Mouse (Mus musculus) intestine, embryonic 16.5 days (tissue): ENCODE measurements around the gene Nans. TPM values are rescaled to one million over a fixed set of nuclear protein-coding genes. Genes with fewer than 3 reads are reported as not detected.
A peak's percentile ranks its signal among the peaks of the same experiment; 100 is the strongest.

Experiments
- ATAC-seq: fragments of 200-750 bp; cut with Nextera tagmentation; 2 replicates; pipeline ENCODE4 v1.8.0; 2017; ENCODE audit warnings: moderate TSS enrichment, moderate library complexity
- H3K27ac ChIP-seq: fragments of 300-500 bp; sonication (generic); 2 replicates; pipeline ENCODE4 v1.5.1; 2014; ENCODE audit warnings: mild to moderate bottlenecking, low read length
- H3K27me3 ChIP-seq: fragments of 300-500 bp; sonication (generic); replicated peaks from 2 replicates; pipeline ENCODE4 v1.6.1; 2014; ENCODE audit warnings: low read length, control low read depth, mixed read lengths; ENCODE audit not compliant: control insufficient read depth, insufficient read depth
- H3K36me3 ChIP-seq: fragments of 300-500 bp; sonication (generic); 2 replicates; pipeline ENCODE4 v1.6.1; 2014; ENCODE audit warnings: low read length, control low read depth; ENCODE audit not compliant: control insufficient read depth, insufficient read depth
- H3K4me1 ChIP-seq: fragments of 300-500 bp; sonication (generic); 2 replicates; pipeline ENCODE4 v1.6.1; 2014; ENCODE audit warnings: low read length, control low read depth, mixed read lengths; ENCODE audit not compliant: control insufficient read depth, insufficient read depth
- H3K4me2 ChIP-seq: fragments of 300-500 bp; sonication (generic); 2 replicates; pipeline ENCODE4 v1.6.1; 2014; ENCODE audit warnings: low read depth, low read length, control low read depth
- H3K4me3 ChIP-seq: fragments of 300-500 bp; sonication (generic); 2 replicates; pipeline ENCODE4 v1.5.1; 2014; ENCODE audit warnings: mild to moderate bottlenecking, low read length
- H3K9ac ChIP-seq: fragments of 300-500 bp; sonication (generic); 2 replicates; pipeline ENCODE4 v1.6.1; 2014; ENCODE audit warnings: low read depth, low read length
- H3K9me3 ChIP-seq: fragments of 300-500 bp; sonication (generic); 2 replicates; pipeline ENCODE4 v1.6.1; 2016; ENCODE audit warnings: low read length, control low read depth; ENCODE audit not compliant: control insufficient read depth
- WGBS: fragments of 180-500 bp; shearing (Covaris S2); extraction: QIAGEN DNeasy Blood & Tissue Kit; methylation state at CpG from one replicate; pipeline ENCODE4 v1.1.7; 2014; 5-methylcytosine and 5-hydroxymethylcytosine counted together
- polyA plus RNA-seq: library from polyadenylated mRNA; unstranded; fragments of >200 nt; fragmentation: Nextera tagmentation; extraction: Ambion mirVana; gene quantifications from 2 replicates; pipeline ENCODE4 v1.2.1, GENCODE M21; 2015

Nans gene
- polyA plus RNA-seq, 1 experiment from 2014 or later = 120 TPM

DNA sequence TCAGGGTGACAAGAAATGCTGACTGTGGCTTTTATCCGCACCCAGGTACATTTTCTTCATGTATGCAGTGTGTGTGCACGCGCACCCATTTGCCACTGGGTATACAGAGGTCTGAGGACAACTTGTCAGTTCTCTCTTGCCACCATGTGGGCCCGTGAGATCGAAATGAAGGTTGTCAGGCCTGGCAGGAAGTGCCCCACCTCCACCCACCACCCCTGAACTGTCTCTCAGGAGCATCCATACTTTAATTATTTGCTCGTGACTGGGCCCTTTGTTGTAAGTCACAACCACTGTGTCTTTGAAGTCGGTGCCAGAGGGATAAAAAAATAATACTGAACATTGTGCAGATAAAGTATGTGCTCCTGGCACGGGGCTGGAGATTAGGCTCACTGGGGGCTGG is 61.4 kb downstream of the Nans start:
- no peak overlapping the region for H3K4me2 ChIP-seq
- H3K9me3 ChIP-seq = no peaks in the 10 kb centered on the region
- peaks cover 1% of the 10 kb centered on the region; the same call in 1 of the 2 replicates for H3K36me3 ChIP-seq
- peaks cover 17% of the 10 kb centered on the region for H3K4me1 ChIP-seq
- no peak overlapping the region for H3K27ac ChIP-seq
- H3K9ac ChIP-seq = 0 out of 2 replicates have a peak overlapping the region, but pooled peaks have one; percentile 10
- H3K27me3 ChIP-seq = no peaks in the 10 kb centered on the region
- 70% methylated on average over 8 of the region's 8 CpGs for WGBS
- no peak overlapping the region for H3K4me3 ChIP-seq
- no peak for ATAC-seq

Other genes with a start within 250 kb of the Nans start
- gene Foxe1, start 145.6 kb upstream of the Nans start, polyA plus RNA-seq = not detected in 2 replicates
- 12.5 and 13.0 TPM in 2 replicates for gene Trmo, start 99.8 kb upstream of the Nans start, polyA plus RNA-seq
- gene Hemgn, start 75.7 kb upstream of the Nans start, polyA plus RNA-seq = 2.6 and 8.1 TPM in 2 replicates
- 185 and 206 TPM in 2 replicates for gene Anp32b, start 38.3 kb upstream of the Nans start, polyA plus RNA-seq
- gene Trim14, start 46.9 kb downstream of the Nans start, polyA plus RNA-seq = 14.8 and 15.2 TPM in 2 replicates
- gene Coro2a, start 113.0 kb downstream of the Nans start, polyA plus RNA-seq = 99.8 and 112 TPM in 2 replicates
- gene Tbc1d2, start 161.0 kb downstream of the Nans start, polyA plus RNA-seq = 7.4 and 7.7 TPM in 2 replicates